Mouse (Mus musculus) cerebellum, postnatal 14 days (tissue): ENCODE measurements around the gene Syce2.
"Not testable (repeated sequence)": the region's sequence is repeated elsewhere in the genome, so short reads cannot be mapped to it uniquely, and the experiment has no call there.

Source experiments
- DNase-seq, 2 experiments: peaks; one replicate each; pipeline ENCODE4 v3.0.0; 2021; ENCODE audit warnings: mixed read lengths in 2 of 2

Gene Syce2

GRCm38 (mm10) chr8:84902367-84902919 lies 30.5 kb downstream of the Syce2 start:
- DNase-seq: no peak

GRCm38 (mm10) chr8:84902920-84903661 lies 31.2 kb downstream of the Syce2 start:
- peak; percentile 99 for DNase-seq

GRCm38 (mm10) chr8:84904351-84904750 lies 32.4 kb downstream of the Syce2 start:
- DNase-seq: no peak

GRCm38 (mm10) chr8:84907037-84907436 lies 35.1 kb downstream of the Syce2 start:
- no peak for DNase-seq

GRCm38 (mm10) chr8:84907493-84907892 lies 35.6 kb downstream of the Syce2 start:
- DNase-seq: no peak

- not testable (repeated sequence) for DNase-seq
These were observed 36.1 kb downstream of the Syce2 start for GRCm38 (mm10) chr8:84907979-84908378.

GRCm38 (mm10) chr8:84908421-84909161 lies 36.7 kb downstream of the Syce2 start, which contains the start of gene Dnase2a:
Gene Dnase2a, plus strand, starts transcription at chr8:84908560.
- peak; percentile 80 to 88 for DNase-seq

- no peak for DNase-seq
These were observed 37.4 kb downstream of the Syce2 start for GRCm38 (mm10) chr8:84909162-84909767.

GRCm38 (mm10) chr8:84909949-84910348 lies 38.0 kb downstream of the Syce2 start:
- DNase-seq: no peak

GRCm38 (mm10) chr8:84910551-84910950 lies 38.6 kb downstream of the Syce2 start:
- DNase-seq: peak; percentile 64 to 70

- no peak for DNase-seq
These were observed 39.9 kb downstream of the Syce2 start for GRCm38 (mm10) chr8:84911854-84912253.

GRCm38 (mm10) chr8:84912391-84912790 lies 40.5 kb downstream of the Syce2 start:
- DNase-seq: no peak

- DNase-seq: peak; percentile 86 to 88
These were observed 41.1 kb downstream of the Syce2 start for GRCm38 (mm10) chr8:84912895-84913501.

- DNase-seq: no peak
These were observed 41.6 kb downstream of the Syce2 start for GRCm38 (mm10) chr8:84913502-84913900.

GRCm38 (mm10) chr8:84913960-84914359 lies 42.0 kb downstream of the Syce2 start:
- DNase-seq: peak; percentile 60 to 84

GRCm38 (mm10) chr8:84915269-84915668 lies 43.4 kb downstream of the Syce2 start:
- no peak for DNase-seq

- no peak for DNase-seq
These were observed 45.9 kb downstream of the Syce2 start for GRCm38 (mm10) chr8:84917781-84918180.

- no peak for DNase-seq
These were observed 46.7 kb downstream of the Syce2 start for GRCm38 (mm10) chr8:84918646-84919045.

GRCm38 (mm10) chr8:84921596-84921995 lies 49.7 kb downstream of the Syce2 start:
- DNase-seq: no peak

GRCm38 (mm10) chr8:84925557-84925956 lies 53.6 kb downstream of the Syce2 start:
- DNase-seq: no peak

- DNase-seq: no peak
These were observed 55.6 kb downstream of the Syce2 start for GRCm38 (mm10) chr8:84927513-84927912.

- DNase-seq: peak; percentile 89 to 91
These were observed 56.8 kb downstream of the Syce2 start for GRCm38 (mm10) chr8:84928456-84929306.
